Mouse (Mus musculus): ENCODE results near the gene Slc39a7.

DNA sequence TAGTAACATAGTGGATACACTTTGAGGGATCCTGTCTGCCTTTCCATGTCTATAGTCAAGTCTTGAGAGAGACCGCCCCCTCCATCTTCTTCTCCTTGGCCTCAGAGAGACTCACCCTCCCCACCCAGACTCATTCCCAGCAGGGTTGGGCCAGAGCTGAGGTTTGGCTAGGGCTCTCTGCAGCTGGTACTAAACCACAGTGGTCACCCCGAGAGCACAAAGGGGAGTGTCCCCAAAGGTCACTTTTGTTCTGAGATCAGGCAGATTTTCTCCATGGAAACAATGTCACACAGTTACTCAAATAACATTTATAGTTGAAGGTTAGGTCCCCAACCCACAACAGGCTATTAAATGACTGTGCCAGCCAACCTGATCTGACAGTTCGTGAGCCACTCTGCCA, 37.4 kb upstream of the Slc39a7 start:
- no peak for TF ChIP-seq CTCF (IDR thresholded peaks at IDR 0.05; ENCODE audit: control insufficient read depth, insufficient read depth, low read length)
- no peak for TF ChIP-seq POLR2A (IDR thresholded peaks at IDR 0.05; ENCODE audit: borderline replicate concordance, control insufficient read depth, low read depth, low read length)
